Mouse (Mus musculus) liver, postnatal 0 days (tissue): ENCODE results near the gene Rprd1b. TPM values are rescaled to one million over a fixed set of nuclear protein-coding genes. Genes with fewer than 3 reads are reported as not detected.

Experiments
- ATAC-seq: fragments of 200-750 bp; cut with Nextera tagmentation; 2 replicates; pipeline ENCODE4 v1.8.0; 2017; ENCODE audit warnings: mild to moderate bottlenecking, moderate library complexity
- DNase-seq: peaks from one replicate; pipeline ENCODE4 v3.0.0-alpha.2; 2016
- H3K27ac ChIP-seq: fragments of 300-500 bp; sonication (generic); 2 replicates; pipeline ENCODE4 v1.5.1; 2014; ENCODE audit warnings: antibody characterized with exemption, moderate library complexity, mild to moderate bottlenecking, low read depth
- H3K27me3 ChIP-seq: fragments of 300-500 bp; sonication (generic); 2 replicates; pipeline ENCODE4 v1.6.1; 2014; ENCODE audit warnings: low read length, control low read depth, mixed read lengths; ENCODE audit not compliant: insufficient read depth
- H3K36me3 ChIP-seq: fragments of 300-500 bp; sonication (generic); replicated peaks from 2 replicates; pipeline ENCODE4 v1.6.1; 2014; ENCODE audit warnings: mild to moderate bottlenecking, control low read depth, low read length, moderate library complexity, mixed read lengths; ENCODE audit not compliant: insufficient read depth
- H3K4me1 ChIP-seq: fragments of 300-500 bp; sonication (generic); 2 replicates; pipeline ENCODE4 v1.6.1; 2014; ENCODE audit warnings: antibody characterized with exemption, mild to moderate bottlenecking, control low read depth; ENCODE audit not compliant: insufficient read depth
- H3K4me2 ChIP-seq: fragments of 300-500 bp; sonication (generic); 2 replicates; pipeline ENCODE4 v1.6.1; 2014; ENCODE audit warnings: low read depth, mild to moderate bottlenecking, low read length, moderate library complexity, mixed read lengths
- H3K4me3 ChIP-seq: fragments of 300-500 bp; sonication (generic); 2 replicates; pipeline ENCODE4 v1.5.1; 2014; ENCODE audit warnings: low read depth, low read length
- H3K9ac ChIP-seq: fragments of 300-500 bp; sonication (generic); replicated peaks from 2 replicates; pipeline ENCODE4 v1.6.1; 2014; ENCODE audit warnings: mild to moderate bottlenecking, moderate library complexity
- H3K9me3 ChIP-seq: fragments of 300-500 bp; sonication (generic); 2 replicates; pipeline ENCODE4 v1.6.1; 2016; ENCODE audit warnings: mild to moderate bottlenecking, control low read depth, low read length, mixed read lengths
- CTCF ChIP-seq: sonication (generic); IDR thresholded peaks from 2 replicates; pipeline ENCODE4 v1.5.1; 2016; ENCODE audit warnings: antibody characterized with exemption, low read depth
- EP300 ChIP-seq: IDR thresholded peaks from 2 replicates; pipeline ENCODE4 v1.6.1; 2016; ENCODE audit warnings: antibody characterized with exemption, low read depth, mild to moderate bottlenecking
- WGBS: fragments of 180-500 bp; shearing (Covaris S2); extraction: QIAGEN DNeasy Blood & Tissue Kit; methylation state at CpG from one replicate; pipeline ENCODE4 v1.1.7; 2014; ENCODE audit not compliant: insufficient replicate concordance; 5-methylcytosine and 5-hydroxymethylcytosine counted together
- polyA plus RNA-seq: library from polyadenylated mRNA; unstranded; fragments of >200 nt; fragmentation: Nextera tagmentation; extraction: Ambion mirVana; gene quantifications from 2 replicates; pipeline ENCODE4 v1.2.1, GENCODE M21; 2015

Rprd1b gene
- polyA plus RNA-seq, 1 experiment from 2014 or later: 17.4 TPM

- peaks cover 6% of the 10 kb centered on the region; the same call in 1 of the 2 replicates for H3K4me1 ChIP-seq
- ATAC-seq: no peak
- H3K4me2 ChIP-seq: no peak overlapping the region
- 88% methylated on average over 5 of the region's 5 CpGs for WGBS
- TF ChIP-seq EP300: no peak
- no peak for TF ChIP-seq CTCF
- no peak overlapping the region for H3K27ac ChIP-seq
- DNase-seq: no peak
- no peaks in the 10 kb centered on the region for H3K36me3 ChIP-seq
- no peak overlapping the region for H3K4me3 ChIP-seq
- no peaks in the 10 kb centered on the region for H3K9me3 ChIP-seq
- H3K9ac ChIP-seq: no peak overlapping the region
- no peaks in the 10 kb centered on the region for H3K27me3 ChIP-seq
These were observed 66.5 kb downstream of the Rprd1b start for GRCm38 (mm10) chr2:158094846-158095245.

GRCm38 (mm10) chr2:158097071-158097470 lies 68.8 kb downstream of the Rprd1b start:
- no peak overlapping the region for H3K4me3 ChIP-seq
- peaks cover 10% of the 10 kb centered on the region; the same call in 1 of the 2 replicates for H3K4me1 ChIP-seq
- H3K27me3 ChIP-seq: no peaks in the 10 kb centered on the region
- WGBS: 80% methylated on average over 5 of the region's 5 CpGs
- H3K4me2 ChIP-seq: no peak overlapping the region
- no peaks in the 10 kb centered on the region for H3K36me3 ChIP-seq
- no peak overlapping the region for H3K27ac ChIP-seq
- H3K9ac ChIP-seq: no peak overlapping the region
- DNase-seq (no peak), ATAC-seq (no peak)
- TF ChIP-seq CTCF (no peak), EP300 (no peak)
- no peaks in the 10 kb centered on the region for H3K9me3 ChIP-seq

GRCm38 (mm10) chr2:158098730-158099129 lies 70.4 kb downstream of the Rprd1b start:
- WGBS: 70% methylated on average over 5 of the region's 5 CpGs
- TF ChIP-seq CTCF: no peak
- no peak for ATAC-seq
- H3K36me3 ChIP-seq: no peaks in the 10 kb centered on the region
- H3K9ac ChIP-seq: no peak overlapping the region
- H3K9me3 ChIP-seq: no peaks in the 10 kb centered on the region
- no peak overlapping the region for H3K27ac ChIP-seq
- DNase-seq: no peak
- H3K27me3 ChIP-seq: no peaks in the 10 kb centered on the region
- H3K4me2 ChIP-seq: no peak overlapping the region
- peaks cover 7% of the 10 kb centered on the region; the same call in 1 of the 2 replicates for H3K4me1 ChIP-seq
- H3K4me3 ChIP-seq: no peak overlapping the region

- WGBS: 78% methylated on average over 3 of the region's 3 CpGs
- H3K9me3 ChIP-seq: no peaks in the 10 kb centered on the region
- H3K36me3 ChIP-seq: no peaks in the 10 kb centered on the region
- 0 out of 2 replicates have a peak, but pooled peaks cover 6% of the 10 kb centered on the region for H3K4me1 ChIP-seq
- DNase-seq (no peak), ATAC-seq (no peak)
- no peaks in the 10 kb centered on the region for H3K27me3 ChIP-seq
- TF ChIP-seq CTCF (no peak), EP300 (no peak)
- no peak overlapping the region for H3K4me3 ChIP-seq
- no peak overlapping the region for H3K27ac ChIP-seq
- H3K9ac ChIP-seq: no peak overlapping the region
- H3K4me2 ChIP-seq: no peak overlapping the region
These were observed 71.2 kb downstream of the Rprd1b start for GRCm38 (mm10) chr2:158099537-158099936.

- ATAC-seq (no peak), DNase-seq (no peak)
- H3K36me3 ChIP-seq: no peaks in the 10 kb centered on the region
- no peaks in the 10 kb centered on the region for H3K27me3 ChIP-seq
- 73% methylated on average over 5 of the region's 5 CpGs for WGBS
- H3K4me3 ChIP-seq: no peak overlapping the region
- no peak overlapping the region for H3K4me2 ChIP-seq
- no peak overlapping the region for H3K27ac ChIP-seq
- H3K9me3 ChIP-seq: no peaks in the 10 kb centered on the region
- 0 out of 2 replicates have a peak, but pooled peaks cover 4% of the 10 kb centered on the region for H3K4me1 ChIP-seq
- TF ChIP-seq EP300 (no peak), CTCF (no peak)
- H3K9ac ChIP-seq: no peak overlapping the region
These were observed 73.5 kb downstream of the Rprd1b start for GRCm38 (mm10) chr2:158101768-158102167.

- DNase-seq (no peak), ATAC-seq (no peak)
- TF ChIP-seq CTCF (no peak), EP300 (no peak)
- 86% methylated on average over 6 of the region's 6 CpGs for WGBS
- Histone ChIP-seq H3K4me1 (peaks cover 14% of the 10 kb centered on the region), H3K4me2 (no peak overlapping the region), H3K27me3 (no peaks in the 10 kb centered on the region), H3K9me3 (no peaks in the 10 kb centered on the region), H3K4me3 (no peak overlapping the region), H3K27ac (no peak overlapping the region), H3K36me3 (no peaks in the 10 kb centered on the region), H3K9ac (no peak overlapping the region)
These were observed 76.7 kb downstream of the Rprd1b start for GRCm38 (mm10) chr2:158104966-158105365.

GRCm38 (mm10) chr2:158105605-158106004 lies 77.3 kb downstream of the Rprd1b start:
- TF ChIP-seq CTCF: no peak
- no peak for TF ChIP-seq EP300
- WGBS: 50% methylated on average over 6 of the region's 6 CpGs
- no peaks in the 10 kb centered on the region for H3K36me3 ChIP-seq
- ATAC-seq: no peak
- H3K4me3 ChIP-seq: no peak overlapping the region
- H3K27ac ChIP-seq: no peak overlapping the region
- no peaks in the 10 kb centered on the region for H3K27me3 ChIP-seq
- H3K9ac ChIP-seq: no peak overlapping the region
- H3K4me2 ChIP-seq: no peak overlapping the region
- no peaks in the 10 kb centered on the region for H3K9me3 ChIP-seq
- no peak for DNase-seq
- H3K4me1 ChIP-seq: peaks cover 13% of the 10 kb centered on the region
